Mouse (Mus musculus) neural tube, embryonic 10.5 days (tissue): ENCODE measurements around the gene Epha7.

Experiments used
- DNase-seq: peaks from one replicate; pipeline ENCODE4 v3.0.0-alpha.2; 2017; ENCODE audit warnings: low spot score; ENCODE audit errors: extremely low spot score

The Epha7 gene

DNA sequence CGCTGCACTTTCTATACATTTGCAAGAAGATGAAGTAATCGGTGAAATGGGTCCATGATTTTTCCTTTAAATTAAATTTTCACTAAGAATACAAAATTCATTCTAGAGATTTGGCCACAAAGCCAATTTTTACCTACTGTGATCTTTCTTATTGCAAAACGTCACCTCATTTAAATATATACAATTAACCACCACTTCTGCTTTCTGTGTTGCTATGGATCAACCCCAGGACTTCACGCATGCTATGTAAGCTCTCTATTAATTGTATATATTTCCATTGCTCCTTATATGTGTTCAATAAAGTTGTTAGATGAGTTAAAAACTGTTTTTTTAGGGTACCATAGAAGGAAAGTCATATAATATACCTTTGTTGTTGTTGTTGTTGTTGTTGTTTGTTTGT lies 86.4 kb downstream of the Epha7 start:
- DNase-seq = no peak

DNA sequence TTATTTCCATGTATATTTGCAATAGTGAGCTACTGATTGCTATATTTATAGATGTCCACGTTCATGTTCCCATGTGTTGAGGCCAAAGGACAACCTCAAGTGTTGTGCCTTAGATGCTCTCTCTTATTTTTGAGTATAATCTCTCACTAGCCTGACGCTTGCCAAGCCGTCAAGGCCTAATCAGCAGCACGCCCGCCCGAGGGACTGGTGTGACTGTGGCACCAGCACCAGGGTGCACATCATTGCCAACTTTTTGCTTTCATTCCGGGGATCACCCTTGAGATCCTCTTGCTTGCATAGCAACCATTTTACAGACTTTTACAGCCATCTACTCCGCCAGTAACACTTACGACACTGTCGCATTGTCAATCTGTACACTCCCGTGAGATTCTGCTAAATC lies 86.9 kb downstream of the Epha7 start:
- no peak for DNase-seq

- DNase-seq = no peak
These were observed 88.6 kb downstream of the Epha7 start for GRCm38 (mm10) chr4:28901496-28901895.

DNA sequence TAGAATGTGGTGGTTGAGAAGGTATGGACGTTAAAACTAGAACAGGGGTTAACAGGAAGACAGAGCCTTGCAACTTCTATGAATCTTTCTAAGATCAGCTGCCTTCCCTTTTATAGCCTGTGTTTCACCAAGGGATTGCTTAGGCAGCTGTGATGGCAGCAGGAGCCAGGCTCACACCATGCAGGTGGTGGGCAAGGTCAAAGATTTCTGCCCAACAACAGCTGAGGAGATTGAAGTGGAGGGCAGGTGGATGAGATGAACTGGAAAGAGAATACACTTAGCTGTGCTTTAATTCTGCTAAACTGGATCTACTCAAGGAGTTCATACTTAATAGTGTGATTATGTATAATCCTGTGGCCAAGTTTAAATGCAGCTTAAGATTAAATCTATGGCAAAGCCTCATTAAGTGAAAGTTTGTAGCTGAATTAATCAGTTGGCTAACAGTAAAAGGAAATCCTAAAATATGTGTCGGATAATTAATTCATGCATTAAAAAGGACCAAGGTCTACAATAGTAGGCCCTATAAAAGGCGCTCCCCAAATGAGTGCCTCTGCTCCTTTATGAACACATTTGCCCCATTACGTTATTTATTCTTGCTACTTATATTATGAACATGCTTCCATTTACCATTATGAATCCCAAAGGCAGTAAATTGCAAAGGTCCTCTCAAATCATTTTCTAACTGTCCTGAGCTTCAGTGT lies 89.2 kb downstream of the Epha7 start:
- no peak for DNase-seq

DNA sequence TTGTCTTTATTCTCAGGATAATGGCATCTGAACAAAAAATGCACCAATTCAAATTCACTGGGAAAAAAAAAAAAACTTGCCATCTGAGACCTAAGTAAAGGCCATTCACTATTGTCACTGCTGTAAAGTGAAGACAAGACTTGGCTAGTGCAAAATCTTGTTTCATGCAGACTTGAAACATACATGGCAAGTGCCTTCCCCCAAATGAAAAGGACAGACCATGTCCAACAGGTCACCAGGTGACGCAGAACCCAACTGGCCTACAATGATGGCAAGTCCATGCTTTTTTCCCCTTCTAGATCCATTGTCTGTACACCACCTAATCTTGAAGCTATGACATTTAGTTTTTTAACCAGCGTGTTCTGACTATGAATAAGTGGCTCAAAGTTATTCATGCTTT lies 94.1 kb downstream of the Epha7 start:
- DNase-seq = no peak

- no peak for DNase-seq
These were observed 97.2 kb downstream of the Epha7 start for GRCm38 (mm10) chr4:28910127-28910526.

DNA sequence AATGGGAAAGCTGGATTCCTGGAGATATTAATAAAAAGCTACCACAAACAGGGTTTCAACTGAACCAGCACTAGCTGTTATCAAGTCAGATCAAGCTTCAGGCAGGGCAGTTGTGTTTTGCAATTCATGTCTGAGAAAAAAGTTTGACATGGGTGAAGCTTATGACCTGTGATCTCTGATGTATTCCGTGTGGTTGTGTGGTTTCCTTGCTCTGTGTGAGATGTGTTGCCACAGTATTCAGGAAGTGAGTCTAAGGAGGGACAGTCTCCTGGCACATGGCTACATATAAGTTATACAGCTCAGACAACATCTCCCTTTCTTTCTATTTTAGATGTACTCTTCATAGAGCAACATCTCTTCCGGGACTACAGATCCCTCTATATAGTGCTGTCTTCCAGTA lies 99.1 kb downstream of the Epha7 start:
- no peak for DNase-seq

GRCm38 (mm10) chr4:28913613-28914012 lies 100.7 kb downstream of the Epha7 start:
- no peak for DNase-seq

DNA sequence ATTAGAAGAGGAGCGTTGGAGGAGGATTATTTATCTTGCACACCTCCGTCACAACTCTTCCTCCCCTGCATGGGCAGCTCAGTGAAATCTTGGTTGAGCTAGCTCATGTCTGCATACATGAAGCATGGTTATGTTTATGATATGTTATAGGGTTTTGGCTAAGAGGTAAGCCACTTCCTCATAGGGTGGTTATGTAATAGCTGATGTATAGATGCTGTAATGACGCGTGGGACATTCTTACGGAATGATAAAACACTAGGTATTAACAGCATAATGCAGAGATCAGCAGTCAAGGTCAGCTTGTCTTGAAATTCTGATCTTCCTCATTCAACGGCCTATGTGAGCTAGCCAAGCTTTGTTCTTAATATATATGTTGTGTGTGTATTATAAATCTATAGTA lies 107.7 kb downstream of the Epha7 start:
- DNase-seq = no peak

GRCm38 (mm10) chr4:28926072-28926471 lies 113.1 kb downstream of the Epha7 start:
- DNase-seq = no peak

DNA sequence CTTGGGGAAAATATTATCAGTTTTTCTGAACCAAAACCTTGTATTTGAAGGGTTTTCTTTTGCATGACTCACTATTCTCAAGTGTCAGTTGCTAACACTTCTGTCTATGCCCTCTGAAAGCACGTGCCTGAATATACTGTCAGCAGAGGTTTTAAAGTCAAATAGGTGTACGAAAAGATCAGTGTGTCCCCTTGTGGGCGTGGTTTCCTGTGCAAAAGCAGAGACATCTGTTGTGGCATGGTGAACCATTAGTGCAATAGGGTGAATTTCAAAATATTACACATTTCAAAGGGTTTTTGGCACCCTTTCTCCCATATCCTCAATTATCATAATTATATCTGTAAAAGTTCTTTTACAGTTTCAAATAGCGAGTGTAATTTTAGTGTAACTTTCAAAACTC lies 120.5 kb downstream of the Epha7 start:
- DNase-seq = no peak

- DNase-seq = no peak
These were observed 121.9 kb downstream of the Epha7 start for GRCm38 (mm10) chr4:28934802-28935201.

DNA sequence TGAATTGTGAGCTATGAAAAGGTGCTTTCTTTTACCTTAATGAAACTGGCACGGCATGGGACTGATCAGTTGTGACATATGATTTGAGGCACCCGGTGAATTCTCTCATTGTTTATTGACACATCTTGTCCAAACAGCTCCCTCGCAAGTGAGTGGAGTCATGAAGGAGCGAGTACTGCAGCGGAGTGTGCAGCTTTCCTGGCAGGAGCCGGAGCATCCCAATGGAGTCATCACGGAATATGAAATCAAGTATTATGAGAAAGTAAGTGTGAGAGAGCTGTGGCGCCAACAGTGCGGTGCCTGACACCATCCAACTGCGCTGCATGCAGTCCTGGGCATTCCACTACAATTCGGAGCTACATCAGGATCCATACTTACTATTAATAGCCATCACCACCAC lies 122.6 kb downstream of the Epha7 start:
- DNase-seq = no peak

GRCm38 (mm10) chr4:28940710-28941109 lies 127.8 kb downstream of the Epha7 start:
- DNase-seq = no peak

GRCm38 (mm10) chr4:28944237-28944636 lies 131.3 kb downstream of the Epha7 start:
- no peak for DNase-seq

DNA sequence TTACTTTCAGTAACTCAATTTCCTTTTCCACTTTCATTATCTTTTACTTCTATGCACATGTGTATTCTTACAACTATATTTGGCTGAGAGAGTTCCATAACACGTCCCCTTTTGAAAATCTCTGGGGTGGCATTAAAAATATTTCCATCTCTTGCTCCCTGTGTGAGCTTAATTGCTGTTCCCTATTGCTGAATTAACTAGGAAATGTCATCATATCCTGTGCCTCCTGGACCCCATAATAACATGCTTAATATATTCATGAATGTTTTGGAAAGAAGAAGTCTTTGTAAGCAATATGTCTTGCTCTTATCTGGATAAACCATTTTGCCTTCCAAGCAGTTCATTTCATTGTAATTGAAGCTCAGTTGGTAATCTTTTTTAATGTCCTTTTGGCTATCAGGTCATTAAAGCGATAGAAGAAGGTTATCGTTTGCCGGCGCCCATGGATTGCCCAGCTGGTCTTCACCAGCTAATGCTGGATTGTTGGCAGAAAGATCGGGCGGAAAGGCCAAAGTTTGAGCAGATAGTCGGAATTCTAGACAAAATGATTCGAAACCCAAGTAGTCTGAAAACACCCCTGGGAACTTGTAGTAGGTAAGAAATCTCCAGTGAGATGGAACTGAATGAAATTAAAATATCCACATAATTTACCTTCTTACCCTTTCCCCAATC lies 148.1 kb downstream of the Epha7 start:
- DNase-seq = no peak

DNA sequence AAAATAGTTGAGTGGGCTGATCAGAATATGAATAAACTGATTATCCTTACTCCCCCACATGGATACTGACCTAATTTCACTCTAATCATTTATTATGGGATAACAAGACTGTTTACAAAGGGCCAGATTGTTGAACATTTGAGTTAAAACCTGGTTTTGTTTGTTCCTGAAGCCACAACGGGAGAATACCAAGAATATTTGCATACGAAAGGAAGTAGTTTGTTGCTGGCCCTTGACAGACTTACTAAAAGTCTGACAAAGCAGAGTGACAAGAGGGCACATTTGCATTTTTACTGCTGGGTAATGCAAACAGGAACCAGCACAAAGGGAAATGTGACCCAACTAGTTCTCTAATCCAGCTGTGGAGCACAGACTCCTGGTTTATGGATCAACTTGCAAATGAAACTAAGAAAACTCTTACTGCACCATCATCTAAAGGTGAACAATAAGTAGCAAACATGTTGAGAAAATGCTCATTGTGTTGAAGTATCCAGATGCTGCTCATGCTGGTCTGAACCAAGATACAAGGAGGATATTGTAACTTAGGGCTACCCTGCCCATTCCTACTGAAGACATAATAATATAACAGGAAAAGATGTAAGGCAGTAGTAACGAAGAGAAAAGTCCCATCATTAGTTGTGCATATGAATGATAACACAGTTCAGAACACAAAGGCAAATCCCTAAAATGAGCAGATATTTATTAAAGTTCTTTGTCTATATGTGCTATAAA lies 154.8 kb downstream of the Epha7 start:
- no peak for DNase-seq

DNA sequence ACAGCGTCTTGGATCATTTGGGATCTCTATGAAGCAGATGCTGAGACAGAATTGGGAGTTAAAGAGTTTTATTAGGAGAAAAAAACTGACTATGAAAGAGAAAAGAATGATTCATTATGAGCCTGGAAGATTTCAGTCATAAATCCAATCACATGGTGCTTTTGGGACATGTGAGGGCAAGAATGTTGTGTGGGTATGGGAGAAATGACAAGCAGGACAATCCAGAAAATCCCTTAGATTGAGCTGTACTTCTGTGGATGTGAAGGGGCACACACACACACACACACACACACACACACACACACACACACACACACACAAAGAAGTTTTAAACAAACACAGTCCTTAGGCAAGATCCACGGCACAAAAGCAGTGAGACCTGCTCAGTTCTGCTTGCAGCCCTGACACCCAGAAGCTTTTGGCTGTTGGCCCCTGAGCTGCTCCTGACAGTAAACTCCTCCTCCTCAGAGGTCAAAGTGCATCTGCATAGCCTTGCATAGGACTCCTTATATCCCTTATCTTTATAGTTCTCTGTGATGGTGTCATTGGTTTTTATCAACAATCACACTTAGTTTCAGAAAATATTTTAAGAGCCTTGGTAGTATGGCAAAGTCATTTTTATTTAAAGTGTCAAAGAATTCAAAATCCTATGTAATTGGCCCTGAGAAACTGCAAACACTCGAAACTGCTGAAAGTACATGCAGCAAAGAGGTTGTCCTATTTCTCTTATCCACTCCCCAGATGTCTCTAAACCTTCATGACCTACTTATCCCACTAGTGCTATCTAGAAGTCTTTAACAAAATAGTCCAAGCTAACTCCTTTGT lies 185.7 kb downstream of the Epha7 start:
- DNase-seq = no peak

- no peak for DNase-seq
These were observed 186.3 kb downstream of the Epha7 start for GRCm38 (mm10) chr4:28999287-28999595.

GRCm38 (mm10) chr4:29010333-29010732 lies 197.4 kb downstream of the Epha7 start:
- no peak for DNase-seq
